Mouse (Mus musculus): ENCODE measurements around the gene Crebl2.

DNA sequence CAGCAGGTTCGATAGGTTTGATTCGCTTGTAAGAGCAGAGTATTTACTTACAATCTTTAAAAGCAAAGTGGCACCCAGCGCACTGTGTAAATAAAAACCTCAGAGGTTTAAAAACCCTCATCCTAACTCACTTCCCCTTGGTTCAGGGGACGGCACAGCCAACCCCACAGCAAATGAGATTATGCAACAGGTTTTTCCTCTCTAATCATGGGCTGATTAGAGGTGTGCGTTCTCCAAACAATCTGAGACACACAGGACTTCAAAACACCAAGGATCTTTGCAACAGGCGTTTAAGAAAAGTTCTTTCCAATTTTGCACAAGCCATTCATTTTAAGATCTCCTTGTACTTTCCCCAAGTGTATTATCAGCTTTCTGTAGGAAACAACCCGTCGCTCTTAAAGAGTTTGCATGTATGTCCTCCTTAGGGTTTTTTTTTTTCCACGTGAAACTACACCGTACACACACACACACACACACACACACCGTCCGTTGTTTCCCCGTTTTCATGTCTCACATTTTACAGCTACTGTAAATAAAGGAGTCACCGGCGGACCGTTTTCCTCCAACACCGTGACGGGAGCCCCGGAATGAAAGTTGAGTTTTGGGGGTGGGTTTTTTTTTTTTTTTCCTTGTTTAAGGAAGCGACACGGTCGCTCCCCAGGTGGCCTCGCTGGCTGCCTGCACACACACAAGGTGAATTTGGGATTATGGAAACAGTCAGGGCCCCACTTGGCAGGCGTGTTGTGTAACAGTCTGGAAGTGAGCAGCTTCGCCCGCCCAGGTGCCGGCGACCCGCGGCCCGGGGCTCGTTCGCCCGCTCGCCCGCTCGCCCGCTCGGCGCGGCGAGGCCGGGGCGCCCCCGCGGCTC, 38.5 kb upstream of the Crebl2 start:
- TF ChIP-seq POLR2A (IDR thresholded peaks at IDR 0.05; ENCODE audit: low read depth, low read length) (no peak), CTCF (IDR thresholded peaks at IDR 0.05; ENCODE audit: extremely low read depth, insufficient read depth, insufficient read length, insufficient replicate concordance) (no peak)

All from spleen, adult 2 months (tissue).